Mouse (Mus musculus): ENCODE results near the gene Dip2c.

The Dip2c gene

GRCm38 (mm10) chr13:9667954-9668496 lies 391.7 kb downstream of the Dip2c start:
- in situ Hi-C loops (cut with MboI, MseI) = no loop called here

DNA sequence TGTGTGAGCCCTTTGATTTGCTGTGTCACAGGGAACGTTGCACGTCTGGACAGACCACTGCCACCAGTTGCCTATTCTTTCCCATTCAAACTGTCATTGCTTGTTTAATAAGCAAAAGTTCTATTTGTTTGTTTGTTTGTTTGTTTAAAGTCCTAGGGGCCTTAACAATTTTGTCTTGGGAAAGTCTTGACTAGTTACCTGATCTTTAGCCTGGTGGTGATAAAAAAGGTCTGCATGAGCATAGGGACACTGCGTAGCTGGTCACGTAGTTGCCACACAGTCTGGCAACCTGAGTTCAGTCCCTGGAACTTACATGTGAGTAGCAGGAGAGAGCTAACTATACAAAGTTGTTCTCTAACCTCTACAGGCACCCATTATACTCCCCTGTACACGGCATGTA lies 392.9 kb downstream of the Dip2c start:
- in situ Hi-C loops (cut with MboI, MseI) = no loop called here

GRCm38 (mm10) chr13:9674126-9674525 lies 397.8 kb downstream of the Dip2c start:
- in situ Hi-C loops (cut with MboI, MseI) = no loop called here

GRCm38 (mm10) chr13:9681492-9681891 lies 405.2 kb downstream of the Dip2c start:
- in situ Hi-C loops (cut with MboI, MseI) = no loop called here

GRCm38 (mm10) chr13:9683280-9683679 lies 407.0 kb downstream of the Dip2c start:
- in situ Hi-C loops (cut with MboI, MseI) = no loop called here

- in situ Hi-C loops (cut with MboI, MseI) = no loop called here
Measured at GRCm38 (mm10) chr13:9684153-9684923, 408.0 kb downstream of the Dip2c start.

- in situ Hi-C loops (cut with MboI, MseI) = no loop called here
Measured at GRCm38 (mm10) chr13:9686261-9686660, 409.9 kb downstream of the Dip2c start.

- in situ Hi-C loops (cut with MboI, MseI) = no loop called here
Measured at GRCm38 (mm10) chr13:9686765-9687164, 410.4 kb downstream of the Dip2c start.

- in situ Hi-C loops (cut with MboI, MseI) = no loop called here
Measured at GRCm38 (mm10) chr13:9689366-9689765, 413.0 kb downstream of the Dip2c start.

- in situ Hi-C loops (cut with MboI, MseI) = no loop called here
Measured at GRCm38 (mm10) chr13:9692876-9693275, 416.5 kb downstream of the Dip2c start.

GRCm38 (mm10) chr13:9694651-9695050 lies 418.3 kb downstream of the Dip2c start:
- in situ Hi-C loops (cut with MboI, MseI) = no loop called here

GRCm38 (mm10) chr13:9695403-9695802 lies 419.1 kb downstream of the Dip2c start:
- in situ Hi-C loops (cut with MboI, MseI) = no loop called here

GRCm38 (mm10) chr13:9695809-9696208 lies 419.5 kb downstream of the Dip2c start:
- in situ Hi-C loops (cut with MboI, MseI) = no loop called here

DNA sequence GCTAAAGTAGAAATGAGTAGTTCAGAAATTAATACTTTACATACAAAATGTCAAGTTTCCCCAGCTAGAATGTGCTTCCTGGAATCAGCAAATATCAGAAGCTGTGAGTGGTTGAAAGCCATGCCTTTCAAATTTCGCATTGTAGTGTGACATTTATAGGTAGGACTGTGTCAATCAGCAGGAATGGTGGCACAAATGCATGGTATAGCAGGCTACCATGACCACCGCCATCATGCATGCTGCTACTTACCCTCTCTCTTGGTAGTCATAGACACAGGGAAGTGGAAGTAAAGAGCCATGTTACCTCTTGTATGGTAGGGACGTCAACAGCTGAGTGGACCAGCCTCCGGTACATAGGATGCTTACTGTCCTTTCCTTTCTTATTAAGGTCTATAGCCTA lies 421.0 kb downstream of the Dip2c start:
- in situ Hi-C loops (cut with MboI, MseI) = no loop called here

DNA sequence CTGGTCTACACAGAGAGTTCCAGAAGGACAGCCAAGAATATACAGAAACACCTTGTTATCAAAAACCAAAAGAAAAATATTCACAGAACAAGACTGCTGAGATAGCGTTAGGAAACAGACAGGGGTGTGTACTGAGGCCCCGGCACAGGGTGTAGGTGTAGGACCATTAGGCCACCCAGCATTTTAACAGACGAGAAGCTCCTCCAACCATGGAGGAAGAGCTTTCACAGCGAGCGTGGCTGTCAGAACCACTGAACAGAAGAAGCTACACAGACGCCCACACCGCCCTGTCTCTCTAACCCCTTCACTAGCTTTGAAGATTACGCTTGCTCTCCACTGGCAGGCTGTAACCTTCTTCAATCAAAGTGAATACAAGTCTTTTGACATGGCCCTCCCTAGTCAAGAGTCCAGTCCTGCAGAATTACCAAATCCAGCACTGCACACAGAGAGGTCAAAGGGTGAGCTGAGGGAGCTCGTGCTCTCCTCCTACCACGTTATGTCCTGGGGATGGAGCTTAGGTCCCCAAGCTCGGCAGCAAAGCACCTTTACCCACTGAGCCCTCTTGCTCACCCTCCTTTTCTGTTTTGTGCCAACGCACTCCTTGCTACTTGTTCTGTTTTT lies 426.4 kb downstream of the Dip2c start:
- in situ Hi-C loops (cut with MboI, MseI) = no loop called here

GRCm38 (mm10) chr13:9706720-9707119 lies 430.4 kb downstream of the Dip2c start:
- in situ Hi-C loops (cut with MboI, MseI) = no loop called here

- in situ Hi-C loops (cut with MboI, MseI) = no loop called here
Measured at GRCm38 (mm10) chr13:9708433-9709240, 432.3 kb downstream of the Dip2c start.

GRCm38 (mm10) chr13:9712409-9712808 lies 436.1 kb downstream of the Dip2c start:
- in situ Hi-C loops (cut with MboI, MseI) = no loop called here

GRCm38 (mm10) chr13:9712971-9713370 lies 436.6 kb downstream of the Dip2c start:
- in situ Hi-C loops (cut with MboI, MseI) = no loop called here

DNA sequence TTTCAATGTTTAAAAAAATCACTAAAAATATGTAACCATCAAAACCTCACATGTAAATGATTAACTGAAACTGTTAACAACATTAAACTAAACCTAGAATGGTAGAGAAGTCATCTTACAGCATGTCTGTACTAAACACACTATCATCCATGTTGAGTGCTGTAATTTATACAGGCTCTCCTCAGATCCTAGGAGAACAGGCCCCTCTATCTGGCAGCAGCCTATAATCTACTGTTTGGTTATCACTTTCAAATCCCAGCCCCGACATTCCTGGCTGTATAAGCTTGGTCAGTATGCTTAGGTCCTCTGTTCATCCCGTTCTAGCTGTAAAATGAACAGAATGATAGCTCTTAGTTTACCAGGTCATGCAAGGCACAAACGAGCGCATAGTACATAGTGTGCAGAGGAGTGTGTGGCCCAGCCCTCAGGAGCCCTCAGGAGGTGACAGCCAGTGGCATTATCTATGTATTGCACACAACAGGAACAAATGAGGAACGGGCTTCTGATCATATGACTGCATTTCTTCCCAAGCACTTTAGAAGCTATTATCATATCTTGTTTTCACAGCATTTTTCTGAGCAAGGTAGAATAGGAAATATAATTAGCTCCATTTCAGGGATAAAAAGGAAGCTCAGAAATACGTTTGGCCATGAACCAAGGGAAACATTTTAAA lies 437.3 kb downstream of the Dip2c start:
- in situ Hi-C loops (cut with MboI, MseI) = no loop called here

DNA sequence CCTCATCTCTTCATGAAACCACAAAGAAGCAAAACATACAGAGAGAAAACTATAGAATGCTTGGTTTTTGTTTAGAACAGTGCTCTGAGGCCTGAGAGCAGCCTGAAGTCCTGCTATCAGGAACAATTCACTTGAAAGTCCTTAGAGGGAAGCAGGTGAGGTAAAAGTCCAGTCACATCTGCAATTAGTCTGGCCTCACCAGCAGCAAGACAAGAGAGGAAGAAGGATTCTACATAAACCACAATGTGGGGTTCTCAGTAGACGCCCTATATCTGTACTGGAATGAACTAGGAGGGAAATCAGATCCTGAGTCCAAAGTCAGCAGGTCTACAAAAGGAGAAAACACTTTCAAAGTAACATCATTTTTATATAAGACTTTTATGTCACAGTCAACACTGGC lies 438.9 kb downstream of the Dip2c start:
- in situ Hi-C loops (cut with MboI, MseI) = no loop called here

All from T-helper 1 cell (primary cell).